Mouse (Mus musculus) stomach, embryonic 14.5 days (tissue): ENCODE results near the gene Krt82. TPM values are rescaled to one million over a fixed set of nuclear protein-coding genes. Genes with fewer than 3 reads are reported as not detected.
A peak's percentile ranks its signal among the peaks of the same experiment; 100 is the strongest.

Source experiments
- ATAC-seq: fragments of 200-750 bp; cut with Nextera tagmentation; 2 replicates; pipeline ENCODE4 v1.8.0; 2017; ENCODE audit warnings: low read depth, moderate TSS enrichment; ENCODE audit not compliant: insufficient number of reproducible peaks, insufficient read depth, low FRiP score
- H3K27ac ChIP-seq: fragments of 300-500 bp; sonication (generic); 2 replicates; pipeline ENCODE4 v1.5.1; 2014; ENCODE audit warnings: mild to moderate bottlenecking, low read length, moderate library complexity, mixed read lengths
- H3K27me3 ChIP-seq: fragments of 300-500 bp; sonication (generic); 2 replicates; pipeline ENCODE4 v1.6.1; 2014; ENCODE audit warnings: low read length, control low read depth, mixed read lengths; ENCODE audit not compliant: control insufficient read depth, insufficient read depth
- H3K36me3 ChIP-seq: fragments of 300-500 bp; sonication (generic); 2 replicates; pipeline ENCODE4 v1.6.1; 2014; ENCODE audit warnings: mild to moderate bottlenecking, control low read depth, low read length, moderate library complexity, mixed read lengths; ENCODE audit not compliant: control insufficient read depth, insufficient read depth
- H3K4me1 ChIP-seq: fragments of 300-500 bp; sonication (generic); 2 replicates; pipeline ENCODE4 v1.6.1; 2014; ENCODE audit warnings: low read length, control low read depth, mixed read lengths; ENCODE audit not compliant: control insufficient read depth, insufficient read depth
- H3K4me2 ChIP-seq: fragments of 300-500 bp; sonication (generic); replicated peaks from 2 replicates; pipeline ENCODE4 v1.6.1; 2014; ENCODE audit warnings: low read depth, low read length, control low read depth
- H3K4me3 ChIP-seq: fragments of 300-500 bp; sonication (generic); 2 replicates; pipeline ENCODE4 v1.5.1; 2014; ENCODE audit warnings: low read depth, low read length, control low read depth
- H3K9ac ChIP-seq: fragments of 300-500 bp; sonication (generic); replicated peaks from 2 replicates; pipeline ENCODE4 v1.6.1; 2014; ENCODE audit warnings: low read depth, mild to moderate bottlenecking, control low read depth, low read length, moderate library complexity, mixed read lengths
- H3K9me3 ChIP-seq: fragments of 300-500 bp; sonication (generic); 2 replicates; pipeline ENCODE4 v1.6.1; 2016; ENCODE audit warnings: low read depth, low read length, control low read depth; ENCODE audit not compliant: control insufficient read depth
- WGBS: fragments of 180-500 bp; shearing (Covaris S2); extraction: QIAGEN DNeasy Blood & Tissue Kit; methylation state at CpG from one replicate; pipeline ENCODE4 v1.1.7; 2014; 5-methylcytosine and 5-hydroxymethylcytosine counted together
- polyA plus RNA-seq: library from polyadenylated mRNA; unstranded; fragments of >200 nt; fragmentation: Nextera tagmentation; extraction: Ambion mirVana; gene quantifications from 2 replicates; pipeline ENCODE4 v1.2.1, GENCODE M21; 2014

Krt82 gene
- polyA plus RNA-seq, 1 experiment from 2014 or later = not detected

DNA sequence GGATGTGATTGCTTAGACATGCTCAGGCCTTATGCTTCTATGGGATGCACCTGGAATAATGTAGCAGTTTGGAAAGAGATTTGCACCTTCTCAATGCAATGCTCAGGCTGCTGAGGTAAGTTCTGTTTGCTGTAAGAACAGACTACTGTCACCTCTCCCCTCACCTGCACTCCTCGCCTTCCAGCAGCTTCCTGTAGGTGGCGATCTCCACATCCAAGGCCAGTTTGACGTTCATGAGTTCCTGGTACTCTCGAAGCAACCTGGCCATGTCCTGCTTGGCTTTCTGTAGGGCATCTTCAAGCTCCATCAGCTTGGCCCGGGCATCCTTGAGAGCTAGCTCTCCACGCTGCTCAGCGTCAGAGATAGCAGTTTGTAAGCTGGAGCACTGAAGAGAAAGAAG is 17.3 kb upstream of the Krt82 start:
- Histone ChIP-seq H3K4me1 (no peaks in the 10 kb centered on the region), H3K27ac (no peak overlapping the region), H3K4me2 (no peak overlapping the region), H3K9me3 (no peaks in the 10 kb centered on the region), H3K27me3 (no peaks in the 10 kb centered on the region), H3K4me3 (no peak overlapping the region), H3K9ac (no peak overlapping the region), H3K36me3 (no peaks in the 10 kb centered on the region)
- whole genome bisulfite sequencing = 41% methylated on average over 7 of the region's 7 CpGs
- no peak for ATAC-seq

DNA sequence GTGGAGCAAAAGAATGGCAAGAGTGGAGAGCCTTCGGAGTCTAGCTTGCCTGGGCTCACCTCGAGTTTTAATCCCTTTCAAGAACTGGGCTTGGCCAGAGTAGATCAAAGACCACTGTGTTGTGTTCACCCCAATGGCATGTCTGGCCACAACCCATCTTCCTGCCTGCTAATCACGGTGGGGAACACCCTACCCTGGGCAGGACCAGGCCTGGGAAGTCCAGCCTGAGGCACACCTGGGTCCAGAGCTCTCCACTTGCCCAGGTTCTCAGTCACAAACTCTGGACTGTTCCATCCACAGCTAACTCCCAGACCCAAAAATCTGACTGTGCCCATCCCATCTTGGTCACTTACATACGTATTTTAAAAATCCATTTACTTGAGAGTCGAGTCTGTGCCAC is 12.4 kb upstream of the Krt82 start, which contains the start of gene Krt90:
Gene Krt90 (minus strand): TSS at position 101 of the 400 bp plus-strand sequence.
- no peaks in the 10 kb centered on the region for H3K9me3 ChIP-seq
- 78% methylated on average over 5 of the region's 5 CpGs for WGBS
- H3K4me3 ChIP-seq = no peak within 1 kb of the TSS
- H3K4me2 ChIP-seq = no peak within 1 kb of the TSS
- H3K9ac ChIP-seq = no peak within 1 kb of the TSS
- no peaks in the 10 kb centered on the region for H3K4me1 ChIP-seq
- H3K36me3 ChIP-seq = no peaks in the 10 kb centered on the region
- H3K27me3 ChIP-seq = no peaks in the 10 kb centered on the region
- no peak for ATAC-seq
- no peak within 1 kb of the TSS for H3K27ac ChIP-seq

DNA sequence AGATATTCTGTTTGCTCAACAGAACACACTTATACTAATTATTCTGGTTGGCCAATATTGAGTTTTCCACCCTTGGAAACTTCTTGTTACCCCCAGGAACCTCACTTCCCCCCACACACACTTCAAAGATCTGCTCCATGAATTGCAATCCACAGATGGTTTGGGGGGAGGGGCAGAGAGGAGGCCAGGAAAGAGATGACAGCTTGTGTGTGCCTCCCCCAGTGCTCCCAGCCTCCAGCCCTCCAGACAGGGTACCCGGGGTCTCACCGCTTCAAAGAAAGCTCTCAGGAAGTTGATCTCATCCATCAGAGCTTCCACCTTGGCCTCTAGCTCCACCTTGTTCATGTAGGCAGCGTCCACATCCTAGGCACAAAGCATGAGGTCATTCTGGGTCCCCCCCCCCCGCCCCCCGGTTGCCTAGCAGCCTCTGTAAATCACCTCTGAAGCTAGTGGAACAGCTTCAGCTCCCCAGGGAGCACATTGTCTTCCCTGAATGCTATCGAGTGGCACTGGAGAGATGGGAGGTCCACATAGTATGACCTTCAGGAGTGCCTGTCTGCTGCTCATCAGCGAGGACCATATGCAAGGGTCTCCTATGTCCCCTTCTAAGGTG is 7.7 kb upstream of the Krt82 start:
- H3K4me3 ChIP-seq = no peak overlapping the region
- H3K9me3 ChIP-seq = no peaks in the 10 kb centered on the region
- H3K27me3 ChIP-seq = no peaks in the 10 kb centered on the region
- 5% methylated on average over 7 of the region's 7 CpGs for WGBS
- no peak for ATAC-seq
- H3K9ac ChIP-seq = no peak overlapping the region
- H3K4me1 ChIP-seq = peaks cover 2% of the 10 kb centered on the region; the same call in 1 of the 2 replicates
- H3K36me3 ChIP-seq = no peaks in the 10 kb centered on the region
- H3K27ac ChIP-seq = no peak overlapping the region
- H3K4me2 ChIP-seq = no peak overlapping the region

DNA sequence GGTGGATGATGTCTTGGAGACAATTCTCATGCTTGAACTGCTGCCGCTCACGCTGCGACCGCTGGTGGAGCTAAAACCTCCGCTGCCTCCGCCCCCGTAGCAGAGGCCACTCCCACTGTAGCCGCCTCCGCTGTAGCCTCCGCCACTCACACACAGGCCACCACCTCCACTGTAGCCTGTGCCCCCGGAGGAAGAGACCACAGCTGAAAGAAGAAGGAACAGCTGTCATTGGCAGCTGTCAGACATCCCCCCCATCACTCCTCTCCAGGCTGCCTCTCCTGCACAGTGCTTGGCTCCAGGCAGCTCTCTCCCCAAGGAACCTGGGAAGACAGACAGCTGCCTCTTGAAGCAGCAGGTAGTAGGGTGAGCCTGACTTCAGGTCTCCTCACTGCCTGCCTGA is 2.7 kb upstream of the Krt82 start:
- H3K4me1 ChIP-seq = peaks cover 7% of the 10 kb centered on the region
- peak overlapping the region; percentile 27 for H3K4me2 ChIP-seq
- H3K27ac ChIP-seq = no peak overlapping the region
- peak; percentile 64; the same call in 1 of the 2 replicates for ATAC-seq
- 1% methylated on average over 11 of the region's 11 CpGs for WGBS
- no peaks in the 10 kb centered on the region for H3K36me3 ChIP-seq
- no peaks in the 10 kb centered on the region for H3K9me3 ChIP-seq
- H3K4me3 ChIP-seq = no peak overlapping the region
- no peaks in the 10 kb centered on the region for H3K27me3 ChIP-seq
- no peak overlapping the region for H3K9ac ChIP-seq

DNA sequence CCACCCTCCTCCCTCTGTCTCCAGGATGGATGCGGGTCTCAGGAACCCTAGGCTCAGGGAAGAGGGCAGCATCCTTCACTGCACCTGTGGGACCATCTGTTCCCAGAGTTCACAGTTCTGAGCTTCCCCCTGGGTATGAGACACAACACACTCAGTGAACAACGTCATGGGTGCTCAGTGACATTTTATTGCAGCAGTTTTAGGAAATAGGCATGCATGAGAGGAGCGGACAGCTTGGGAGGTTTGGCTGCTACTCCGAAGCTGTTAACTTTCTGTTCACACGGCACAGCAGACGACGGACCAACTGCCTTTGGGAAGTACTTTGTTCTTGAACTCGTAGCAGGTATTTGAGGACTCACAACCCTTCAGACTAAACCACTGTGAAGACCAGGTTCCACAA is 1.7 kb upstream of the Krt82 start:
- WGBS = 82% methylated on average over 8 of the region's 8 CpGs

DNA sequence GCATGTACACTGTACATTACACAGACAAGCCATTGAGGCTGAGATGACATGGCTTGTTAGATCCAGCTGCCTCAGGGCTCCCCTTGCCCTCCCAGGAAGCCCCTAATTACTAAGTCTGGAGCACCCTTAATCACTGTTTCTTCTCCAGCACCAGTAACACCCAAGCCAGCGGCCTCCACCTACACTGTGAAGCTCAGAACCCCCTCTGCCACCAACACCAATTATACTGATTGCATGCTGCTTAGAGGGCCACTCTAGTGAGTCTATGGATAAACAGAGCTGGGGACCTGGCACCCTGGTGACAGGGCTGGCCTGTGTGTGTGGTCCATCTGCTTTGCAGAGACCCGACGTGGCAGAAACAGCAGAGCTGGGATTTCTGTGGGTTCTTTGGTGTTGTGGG is 6.0 kb downstream of the Krt82 start:
- no peak overlapping the region for H3K4me2 ChIP-seq
- no peak for ATAC-seq
- no peaks in the 10 kb centered on the region for H3K36me3 ChIP-seq
- H3K4me1 ChIP-seq = no peaks in the 10 kb centered on the region
- no peak overlapping the region for H3K4me3 ChIP-seq
- no peaks in the 10 kb centered on the region for H3K9me3 ChIP-seq
- WGBS = 63% methylated on average over 3 of the region's 3 CpGs
- H3K27ac ChIP-seq = no peak overlapping the region
- no peak overlapping the region for H3K9ac ChIP-seq
- no peaks in the 10 kb centered on the region for H3K27me3 ChIP-seq

More for the DNA sequence above, 1.7 kb upstream of the Krt82 start:
- Histone ChIP-seq H3K9me3 (no peaks in the 10 kb centered on the region), H3K4me2 (no peak overlapping the region), H3K27me3 (no peaks in the 10 kb centered on the region), H3K36me3 (no peaks in the 10 kb centered on the region), H3K27ac (no peak overlapping the region), H3K4me1 (peaks cover 7% of the 10 kb centered on the region), H3K9ac (no peak overlapping the region), H3K4me3 (no peak overlapping the region)
- no peak for ATAC-seq

DNA sequence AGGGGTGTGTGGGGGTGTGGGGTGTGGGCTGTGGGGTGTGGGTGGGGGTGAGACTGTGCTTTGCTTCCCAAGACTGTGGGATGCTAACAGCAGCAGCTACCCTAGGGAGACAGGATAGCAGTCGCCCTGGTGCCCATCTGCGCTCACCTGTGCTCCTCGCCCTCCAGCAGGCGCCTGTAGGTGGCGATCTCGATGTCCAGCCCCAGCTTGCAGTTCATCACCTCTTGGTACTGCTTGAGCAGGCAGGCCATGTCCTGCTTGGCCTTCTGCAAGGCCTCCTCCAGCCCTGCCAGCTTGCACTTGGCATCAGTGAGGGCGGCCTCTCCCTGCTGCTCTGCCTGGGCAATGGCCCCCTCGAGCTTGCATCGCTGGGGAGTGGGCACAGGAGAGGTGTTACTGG is 7.9 kb downstream of the Krt82 start:
- H3K4me3 ChIP-seq = no peak overlapping the region
- H3K36me3 ChIP-seq = no peaks in the 10 kb centered on the region
- ATAC-seq = no peak
- peaks cover 6% of the 10 kb centered on the region; the same call in 1 of the 2 replicates for H3K4me1 ChIP-seq
- H3K27me3 ChIP-seq = no peaks in the 10 kb centered on the region
- H3K9ac ChIP-seq = no peak overlapping the region
- H3K27ac ChIP-seq = no peak overlapping the region
- H3K9me3 ChIP-seq = no peaks in the 10 kb centered on the region
- WGBS = 53% methylated on average over 9 of the region's 9 CpGs
- no peak overlapping the region for H3K4me2 ChIP-seq

DNA sequence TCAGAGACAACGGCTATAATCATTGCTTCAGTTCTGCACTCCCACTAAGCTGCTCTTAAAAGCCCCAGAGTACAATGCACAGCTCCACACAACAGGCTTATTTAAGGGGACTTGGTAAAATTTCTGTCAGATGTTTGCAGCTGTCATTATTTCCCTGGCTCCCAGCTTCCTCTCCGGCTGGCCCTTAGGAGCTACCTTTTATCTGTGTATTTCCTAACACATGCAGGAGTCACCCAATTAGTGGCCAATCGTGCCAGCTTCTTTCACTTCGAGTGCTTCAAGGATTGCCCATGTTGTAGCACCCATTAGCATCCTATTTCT is 11.9 kb downstream of the Krt82 start:
- Histone ChIP-seq H3K27me3 (no peaks in the 10 kb centered on the region), H3K9me3 (no peaks in the 10 kb centered on the region)

More for the DNA sequence above, 11.9 kb downstream of the Krt82 start:
- no peaks in the 10 kb centered on the region for H3K36me3 ChIP-seq
- H3K4me2 ChIP-seq = no peak overlapping the region
- peak; percentile 19; the same call in 1 of the 2 replicates for ATAC-seq
- H3K4me1 ChIP-seq = peaks cover 13% of the 10 kb centered on the region; the same call in 1 of the 2 replicates
- no peak overlapping the region for H3K9ac ChIP-seq
- WGBS = 44% methylated on average over 4 of the region's 4 CpGs
- no peak overlapping the region for H3K4me3 ChIP-seq
- peak overlapping the region; percentile 3; the same call in 1 of the 2 replicates for H3K27ac ChIP-seq
